ENCODE assay signal across 14 mouse cellular contexts in genomic region chr14:22814811-22815345, GRCm38 (mm10).
DNase-seq lines count a peak whose midpoint lies in the region; TF ChIP-seq lines count a peak whose summit lies in the region.
"Had no signal": no experiment of that assay in that cellular context is flagged by ENCODE, and none has a peak within 500 bp of the region (broad histone marks: within the 10 kb centered on the region; RNA-seq: fewer than 3 reads in every experiment).

No protein-coding gene starts in this region.

- 0 out of 2 replicates have a peak, but pooled peaks cover 5% of the 10 kb centered on the region for H3K4me1 ChIP-seq in kidney, adult 2 months (ENCODE audit: control insufficient read depth, insufficient read depth, low read length)
- peaks cover 9% of the 10 kb centered on the region for H3K4me1 ChIP-seq in embryonic fibroblast, embryonic 13.5 days (ENCODE audit: control insufficient read depth, insufficient read depth, low read length)

- H3K79me3 ChIP-seq in C2C12 (ENCODE audit: low read depth) = no peaks in the 10 kb centered on the region

- H3K36me3 ChIP-seq in kidney, adult 2 months (ENCODE audit: control insufficient read depth, insufficient read depth, low read length) = no peaks in the 10 kb centered on the region
- H3K36me3 ChIP-seq in C2C12 (ENCODE audit: control insufficient read depth, insufficient read depth) = no peaks in the 10 kb centered on the region
- H3K36me3 ChIP-seq: forebrain, embryonic 12.5 days; hindbrain, embryonic 15.5 days; lung, embryonic 15.5 days had no signal

- no peak overlapping the region for H3K4me3 ChIP-seq in kidney, adult 2 months (ENCODE audit: insufficient read depth, low read depth, low read length)
- H3K4me3 ChIP-seq in C2C12 (ENCODE audit: insufficient read depth, poor library complexity, severe bottlenecking) = no peak overlapping the region
- H3K4me3 ChIP-seq in embryonic fibroblast, embryonic 13.5 days (ENCODE audit: insufficient read depth, low read length) = no peak overlapping the region
- H3K4me3 ChIP-seq: forebrain, embryonic 12.5 days; hindbrain, embryonic 15.5 days; lung, embryonic 15.5 days had no signal

- WGBS in kidney, adult 2 months = 62% methylated on average over 9 of the region's 9 CpGs

- TF ChIP-seq POLR2A in kidney, adult 2 months (IDR thresholded peaks at IDR 0.05; ENCODE audit: low read depth, low read length) = no peak
- no peak for TF ChIP-seq POLR2A in embryonic fibroblast, embryonic 13.5 days (IDR thresholded peaks at IDR 0.05; ENCODE audit: low read depth, low read length)

- peak overlapping the region; percentile 16 for H3ac ChIP-seq in C2C12 (ENCODE audit: control insufficient read depth, insufficient read length, low read depth)

- DNase-seq in kidney, adult 2 months = peak; percentile 41
- DNase-seq in kidney, adult 11 months = no peak
- peak; percentile 42 to 60 for DNase-seq in kidney, postnatal 4 days
- DNase-seq in thymus, adult 18-20 months = no peak
- no peak for DNase-seq in cerebellum, adult 11 months
- DNase-seq: adrenal gland, postnatal 25 days; gastrocnemius, postnatal 10 days; thymus, postnatal 14 days had no signal

- TF ChIP-seq CTCF in kidney, adult 2 months (conservative IDR thresholded peaks at IDR 0.05; ENCODE audit: insufficient read depth, insufficient read length, low read depth, low read length) = no peak
- no peak for TF ChIP-seq CTCF in C2C12 (IDR thresholded peaks at IDR 0.05; ENCODE audit: control insufficient read depth, insufficient read depth, insufficient read length)
- no peak for TF ChIP-seq CTCF in embryonic fibroblast, embryonic 13.5 days (IDR thresholded peaks at IDR 0.05; ENCODE audit: borderline replicate concordance, insufficient read depth, low read length)

- no peaks in the 10 kb centered on the region for H3K79me2 ChIP-seq in C2C12 (ENCODE audit: control insufficient read depth, insufficient read depth)

- H3K27me3 ChIP-seq in kidney, adult 2 months (replicated peaks; ENCODE audit: control insufficient read depth, insufficient read depth, low read length) = no peaks in the 10 kb centered on the region
- no peaks in the 10 kb centered on the region for H3K27me3 ChIP-seq in C2C12 (ENCODE audit: control insufficient read depth, insufficient read depth, insufficient read length)
- H3K27me3 ChIP-seq: CH12.LX; hindbrain, embryonic 15.5 days; lung, embryonic 15.5 days had no signal

- H3K27ac ChIP-seq in kidney, adult 2 months (ENCODE audit: insufficient read depth, low read depth, low read length) = peak overlapping the region; percentile 82
- peak overlapping the region; percentile 100 for H3K27ac ChIP-seq in embryonic fibroblast, embryonic 13.5 days (ENCODE audit: insufficient read depth, low read length)
- H3K27ac ChIP-seq: forebrain, embryonic 12.5 days; hindbrain, embryonic 15.5 days; lung, embryonic 15.5 days had no signal

TF ChIP-seq in C2C12, 6 proteins besides CTCF, POLR2A, EP300 and RAD21:
- no peak for TF ChIP-seq MYOG (IDR thresholded peaks at IDR 0.05; ENCODE audit: control insufficient read depth, extremely low read depth, insufficient read length)
- TF ChIP-seq MYOD1 (IDR thresholded peaks at IDR 0.05; ENCODE audit: control insufficient read depth, insufficient read length, low read depth) = no peak
- TF ChIP-seq USF1 (IDR thresholded peaks at IDR 0.05; ENCODE audit: low read depth) = no peak
- TF ChIP-seq MAX (IDR thresholded peaks at IDR 0.05) = no peak
- TF ChIP-seq FOSL1 (IDR thresholded peaks at IDR 0.05; ENCODE audit: insufficient read depth, low read length, poor library complexity, severe bottlenecking) = no peak
- TF ChIP-seq CEBPB (IDR thresholded peaks at IDR 0.05; ENCODE audit: low read depth) = no peak

Comparison
In these comparisons a context has a peak if more than half of its experiments do, and no peak if none do; other contexts are left out.
1. DNase-seq: peak in kidney, adult 2 months (single experiment) and kidney, postnatal 4 days (2 of 2); none in kidney, adult 11 months (single experiment), thymus, adult 18-20 months (0 of 2) and cerebellum, adult 11 months (single experiment).